In genomic region chr2:118035333-118035732, GRCm38 (mm10) we compare ENCODE assay signal across 29 mouse cellular contexts.
DNase-seq lines count a peak whose midpoint lies in the region; ATAC-seq and TF ChIP-seq lines count a peak whose summit lies in the region.
"Had no signal": no experiment of that assay in that cellular context is flagged by ENCODE, and none has a peak within 500 bp of the region (broad histone marks: within the 10 kb centered on the region; RNA-seq: fewer than 3 reads in every experiment).

No protein-coding gene starts in this region.

- in situ Hi-C loops in CH12.LX (cut with MboI; ENCODE audit: low pct_ligation_motif_present, low pct_unique_long_range_greater_than_20kb, low sequenced_read_pairs), result no loop called here

- peaks cover 0 to 4% of the 10 kb centered on the region in 2 experiments; a peak in 1 of 4 replicates for H3K4me1 ChIP-seq in CH12.LX (ENCODE audit: control insufficient read depth in 1 of 2, insufficient read depth in 2 of 2)
- 0 out of 2 replicates have a peak, but pooled peaks cover 2% of the 10 kb centered on the region for H3K4me1 ChIP-seq in stomach, postnatal 0 days (replicated peaks; ENCODE audit: control insufficient read depth, insufficient read depth)
- H3K4me1 ChIP-seq: forebrain, embryonic 13.5 days; hindbrain, embryonic 10.5 days; hindbrain, embryonic 13.5 days had no signal

- H3K36me3 ChIP-seq in CH12.LX (replicated peaks in 1 of 2; ENCODE audit: control insufficient read depth in 1 of 2, insufficient read depth in 1 of 2, low read length in 1 of 2) (no peaks in the 10 kb centered on the region), macrophage (ENCODE audit: inconsistent target) (no peaks in the 10 kb centered on the region)
- no peaks in the 10 kb centered on the region for H3K36me3 ChIP-seq in stomach, postnatal 0 days (ENCODE audit: control insufficient read depth, insufficient read depth, low read length)
- H3K36me3 ChIP-seq: embryonic facial prominence, embryonic 10.5 days; embryonic facial prominence, embryonic 13.5 days; heart, embryonic 12.5 days; heart, embryonic 15.5 days; hindbrain, embryonic 10.5 days; hindbrain, embryonic 13.5 days had no signal

- H3K27me3 ChIP-seq in CH12.LX (replicated peaks), result no peaks in the 10 kb centered on the region
- no peaks in the 10 kb centered on the region for H3K27me3 ChIP-seq in stomach, postnatal 0 days (ENCODE audit: control insufficient read depth, insufficient read depth, low read length)
- H3K27me3 ChIP-seq: embryonic facial prominence, embryonic 13.5 days; forebrain, embryonic 13.5 days; heart, embryonic 12.5 days; heart, embryonic 15.5 days; hindbrain, embryonic 13.5 days had no signal

- H3K9me3 ChIP-seq in CH12.LX (replicated peaks; ENCODE audit: low read length), result no peaks in the 10 kb centered on the region
- no peaks in the 10 kb centered on the region for H3K9me3 ChIP-seq in stomach, postnatal 0 days (ENCODE audit: control insufficient read depth, low read length)
- H3K9me3 ChIP-seq: embryonic facial prominence, embryonic 10.5 days; embryonic facial prominence, embryonic 13.5 days; forebrain, embryonic 13.5 days; heart, embryonic 12.5 days; heart, embryonic 15.5 days; hindbrain, embryonic 10.5 days; hindbrain, embryonic 13.5 days had no signal

- WGBS in macrophage (ENCODE audit: missing documents), result 94% methylated on average over 1 of the region's 1 CpGs
- WGBS in stomach, postnatal 0 days, result 97% methylated on average over 1 of the region's 1 CpGs

- peak; percentile 34 for DNase-seq in 3T3-L1 (ENCODE audit: low read depth, low spot score)
- no peak for DNase-seq in CH12.LX (ENCODE audit: extremely low read depth)
- no peak for DNase-seq in stomach, postnatal 0 days (ENCODE audit: low spot score)
- no peak for DNase-seq in adrenal gland, adult 2 months
- DNase-seq in B cell, adult 2 months, result no peak
- DNase-seq: adrenal gland, postnatal 10 days; adrenal gland, postnatal 36 days; cerebellum, adult 11 months; cerebellum, adult 2 months; cerebellum, postnatal 10 days; cerebellum, postnatal 36 days; embryo, embryonic 11 days; gastrocnemius, postnatal 10 days; gastrocnemius, postnatal 36 days; heart, postnatal 10 days; heart, postnatal 36 days had no signal

- no peak for TF ChIP-seq POLR2A in CH12.LX (IDR thresholded peaks at IDR 0.05; ENCODE audit: low read depth, low read length)

- H3K4me3 ChIP-seq in CH12.LX (replicated peaks in 1 of 3; ENCODE audit: low read depth in 2 of 3, low read length in 2 of 3, poor library complexity in 1 of 3) (no peak overlapping the region), macrophage (ENCODE audit: inconsistent target) (no peak overlapping the region)
- H3K4me3 ChIP-seq in stomach, postnatal 0 days (ENCODE audit: low read depth, low read length), result no peak overlapping the region
- H3K4me3 ChIP-seq: embryonic facial prominence, embryonic 10.5 days; embryonic facial prominence, embryonic 13.5 days; erythroblast, embryonic 14.5 days; forebrain, embryonic 13.5 days; heart, embryonic 12.5 days; heart, embryonic 15.5 days; hindbrain, embryonic 10.5 days; hindbrain, embryonic 13.5 days had no signal

- no peak overlapping the region for H3K9ac ChIP-seq in CH12.LX (ENCODE audit: insufficient read depth, low read depth)
- H3K9ac ChIP-seq in stomach, postnatal 0 days (ENCODE audit: low read length), result no peak overlapping the region
- H3K9ac ChIP-seq: embryonic facial prominence, embryonic 13.5 days; forebrain, embryonic 13.5 days; heart, embryonic 12.5 days; heart, embryonic 15.5 days; hindbrain, embryonic 13.5 days had no signal

- no peak for ATAC-seq in stomach, postnatal 0 days (ENCODE audit: low FRiP score, low TSS enrichment)
- ATAC-seq: activated CD4-positive, CD25-positive, alpha-beta regulatory T cell, adult 4 months; forebrain, embryonic 13.5 days; forebrain, embryonic 16.5 days; hindbrain, embryonic 16.5 days; intestine, embryonic 16.5 days had no signal

- H3K79me2 ChIP-seq in CH12.LX (replicated peaks; ENCODE audit: control insufficient read depth, extremely low read depth, insufficient read depth, poor library complexity, severe bottlenecking) (no peaks in the 10 kb centered on the region), macrophage (ENCODE audit: inconsistent target) (no peaks in the 10 kb centered on the region)

- no peak for TF ChIP-seq EP300 in CH12.LX (IDR thresholded peaks at IDR 0.05; ENCODE audit: low read length)
- no peak for TF ChIP-seq EP300 in stomach, postnatal 0 days (optimal IDR thresholded peaks at IDR 0.05)

- H3K27ac ChIP-seq in CH12.LX (ENCODE audit: insufficient read depth, low read depth) (no peak overlapping the region), macrophage (peak overlapping the region; percentile 38)
- no peak overlapping the region for H3K27ac ChIP-seq in stomach, postnatal 0 days (replicated peaks)
- H3K27ac ChIP-seq: embryonic facial prominence, embryonic 10.5 days; embryonic facial prominence, embryonic 13.5 days; forebrain, embryonic 13.5 days; heart, embryonic 15.5 days; hindbrain, embryonic 10.5 days; hindbrain, embryonic 13.5 days had no signal

- peak; percentile 6 for TF ChIP-seq RAD21 in CH12.LX (IDR thresholded peaks at IDR 0.05; ENCODE audit: low read depth, low read length)

- no peak overlapping the region for H3K4me2 ChIP-seq in CH12.LX (ENCODE audit: insufficient read depth, low read depth, poor library complexity, severe bottlenecking)
- no peak overlapping the region for H3K4me2 ChIP-seq in stomach, postnatal 0 days (replicated peaks; ENCODE audit: low read depth)
- H3K4me2 ChIP-seq: embryonic facial prominence, embryonic 13.5 days; forebrain, embryonic 13.5 days; heart, embryonic 12.5 days; heart, embryonic 15.5 days; hindbrain, embryonic 13.5 days had no signal

- TF ChIP-seq CTCF in CH12.LX (conservative IDR thresholded peaks at IDR 0.05 in 1 of 2, IDR thresholded peaks at IDR 0.05 in 1 of 2; ENCODE audit: low read depth in 2 of 2, low read length in 2 of 2), result peak in 1 of 2 experiments; percentile 17; a peak in 1 of 4 replicates
- peak; percentile 30; the same call in 1 of the 2 replicates for TF ChIP-seq CTCF in stomach, postnatal 0 days (IDR thresholded peaks at IDR 0.05; ENCODE audit: low read depth)

- dilution Hi-C loops in CH12.LX (cut with MboI; ENCODE audit: extremely low pct_ligation_motif_present, extremely low pct_unique_long_range_greater_than_20kb, low sequenced_read_pairs), result no loop called here

TF ChIP-seq in CH12.LX, 34 proteins besides CTCF, POLR2A, EP300 and RAD21:
- TF ChIP-seq HCFC1 (IDR thresholded peaks at IDR 0.05; ENCODE audit: low read depth, low read length), result no peak
- TF ChIP-seq USF2 (conservative IDR thresholded peaks at IDR 0.05; ENCODE audit: low read depth, low read length), result no peak
- no peak for TF ChIP-seq SIN3A (IDR thresholded peaks at IDR 0.05; ENCODE audit: low read length)
- no peak for TF ChIP-seq CHD2 (IDR thresholded peaks at IDR 0.05; ENCODE audit: low read length)
- TF ChIP-seq MAFK (IDR thresholded peaks at IDR 0.05; ENCODE audit: insufficient replicate concordance, low read length), result no peak
- no peak for TF ChIP-seq CHD1 (IDR thresholded peaks at IDR 0.05; ENCODE audit: low read depth, low read length)
